Mouse (Mus musculus): Measurements from ENCODE around the gene Cyp3a13. TPM values are rescaled to one million over a fixed set of nuclear protein-coding genes. Genes with fewer than 3 reads are reported as not detected.
"Not testable (repeated sequence)": the region's sequence is repeated elsewhere in the genome, so short reads cannot be mapped to it uniquely, and the experiment has no call there.

The Cyp3a13 gene
- polyA plus RNA-seq, 1 experiment from 2014 or later = not detected

GRCm38 (mm10) chr5:137887666-137888065 lies 33.8 kb downstream of the Cyp3a13 start:
- ATAC-seq (replicated peaks; ENCODE audit: low FRiP score) (no peak), DNase-seq (ENCODE audit: low spot score) (no peak)
- Histone ChIP-seq H3K4me2 (ENCODE audit: low read depth, low read length, severe bottlenecking) (no peak overlapping the region), H3K4me1 (replicated peaks; ENCODE audit: control insufficient read depth, insufficient read depth, low read length) (no peaks in the 10 kb centered on the region), H3K9ac (ENCODE audit: low read length) (no peak overlapping the region), H3K4me3 (ENCODE audit: low read depth, low read length) (no peak overlapping the region), H3K9me3 (ENCODE audit: control insufficient read depth, low read length) (no peaks in the 10 kb centered on the region), H3K36me3 (ENCODE audit: control insufficient read depth, insufficient read depth, low read length) (no peaks in the 10 kb centered on the region), H3K27me3 (ENCODE audit: control insufficient read depth, insufficient read depth, low read length) (no peaks in the 10 kb centered on the region), H3K27ac (ENCODE audit: low read depth, low read length) (no peak overlapping the region)
- 89% methylated on average over 1 of the region's 1 CpGs for WGBS

- WGBS = 18% methylated on average over 2 of the region's 2 CpGs
- H3K9me3 ChIP-seq (ENCODE audit: control insufficient read depth, low read length) = no peaks in the 10 kb centered on the region
- no peak overlapping the region for H3K4me2 ChIP-seq (ENCODE audit: low read depth, low read length, severe bottlenecking)
- no peak overlapping the region for H3K27ac ChIP-seq (ENCODE audit: low read depth, low read length)
- no peak overlapping the region for H3K4me3 ChIP-seq (ENCODE audit: low read depth, low read length)
- no peaks in the 10 kb centered on the region for H3K36me3 ChIP-seq (ENCODE audit: control insufficient read depth, insufficient read depth, low read length)
- DNase-seq (ENCODE audit: low spot score) (peak; percentile 52), ATAC-seq (replicated peaks; ENCODE audit: low FRiP score) (no peak)
- no peak overlapping the region for H3K9ac ChIP-seq (ENCODE audit: low read length)
- H3K27me3 ChIP-seq (ENCODE audit: control insufficient read depth, insufficient read depth, low read length) = no peaks in the 10 kb centered on the region
- no peaks in the 10 kb centered on the region for H3K4me1 ChIP-seq (replicated peaks; ENCODE audit: control insufficient read depth, insufficient read depth, low read length)
These were observed 35.5 kb downstream of the Cyp3a13 start for GRCm38 (mm10) chr5:137885894-137886293.

GRCm38 (mm10) chr5:137883345-137883744 lies 38.1 kb downstream of the Cyp3a13 start:
- H3K36me3 ChIP-seq (ENCODE audit: control insufficient read depth, insufficient read depth, low read length) = no peaks in the 10 kb centered on the region
- no peak overlapping the region for H3K4me2 ChIP-seq (ENCODE audit: low read depth, low read length, severe bottlenecking)
- ATAC-seq (replicated peaks; ENCODE audit: low FRiP score) = no peak
- no peak overlapping the region for H3K4me3 ChIP-seq (ENCODE audit: low read depth, low read length)
- no peaks in the 10 kb centered on the region for H3K27me3 ChIP-seq (ENCODE audit: control insufficient read depth, insufficient read depth, low read length)
- H3K9ac ChIP-seq (ENCODE audit: low read length) = no peak overlapping the region
- no peaks in the 10 kb centered on the region for H3K4me1 ChIP-seq (replicated peaks; ENCODE audit: control insufficient read depth, insufficient read depth, low read length)
- no peak for DNase-seq (ENCODE audit: low spot score)
- H3K27ac ChIP-seq (ENCODE audit: low read depth, low read length) = no peak overlapping the region
- WGBS = 88% methylated on average over 3 of the region's 3 CpGs
- H3K9me3 ChIP-seq (ENCODE audit: control insufficient read depth, low read length) = no peaks in the 10 kb centered on the region

- WGBS = 84% methylated on average over 4 of the region's 4 CpGs
- Histone ChIP-seq H3K27ac (ENCODE audit: low read depth, low read length) (no peak overlapping the region), H3K27me3 (ENCODE audit: control insufficient read depth, insufficient read depth, low read length) (no peaks in the 10 kb centered on the region), H3K36me3 (ENCODE audit: control insufficient read depth, insufficient read depth, low read length) (no peaks in the 10 kb centered on the region), H3K4me2 (ENCODE audit: low read depth, low read length, severe bottlenecking) (no peak overlapping the region), H3K9ac (ENCODE audit: low read length) (no peak overlapping the region), H3K9me3 (ENCODE audit: control insufficient read depth, low read length) (no peaks in the 10 kb centered on the region), H3K4me3 (ENCODE audit: low read depth, low read length) (no peak overlapping the region), H3K4me1 (replicated peaks; ENCODE audit: control insufficient read depth, insufficient read depth, low read length) (no peaks in the 10 kb centered on the region)
- DNase-seq (ENCODE audit: low spot score) (no peak), ATAC-seq (replicated peaks; ENCODE audit: low FRiP score) (no peak)
These were observed 38.5 kb downstream of the Cyp3a13 start for GRCm38 (mm10) chr5:137882922-137883321.

GRCm38 (mm10) chr5:137877860-137878259 lies 43.6 kb downstream of the Cyp3a13 start:
- Histone ChIP-seq H3K27me3 (ENCODE audit: control insufficient read depth, insufficient read depth, low read length) (no peaks in the 10 kb centered on the region), H3K4me3 (ENCODE audit: low read depth, low read length) (no peak overlapping the region), H3K4me2 (ENCODE audit: low read depth, low read length, severe bottlenecking) (no peak overlapping the region), H3K36me3 (ENCODE audit: control insufficient read depth, insufficient read depth, low read length) (no peaks in the 10 kb centered on the region), H3K4me1 (replicated peaks; ENCODE audit: control insufficient read depth, insufficient read depth, low read length) (no peaks in the 10 kb centered on the region), H3K27ac (ENCODE audit: low read depth, low read length) (no peak overlapping the region), H3K9me3 (ENCODE audit: control insufficient read depth, low read length) (no peaks in the 10 kb centered on the region), H3K9ac (ENCODE audit: low read length) (no peak overlapping the region)
- WGBS = 61% methylated on average over 2 of the region's 2 CpGs
- no peak for ATAC-seq (replicated peaks; ENCODE audit: low FRiP score)
- no peak for DNase-seq (ENCODE audit: low spot score)

- WGBS = 81% methylated on average over 2 of the region's 2 CpGs
- H3K4me2 ChIP-seq (ENCODE audit: low read depth, low read length, severe bottlenecking) = no peak overlapping the region
- no peak for ATAC-seq (replicated peaks; ENCODE audit: low FRiP score)
These were observed 46.4 kb downstream of the Cyp3a13 start for GRCm38 (mm10) chr5:137875054-137875453.

GRCm38 (mm10) chr5:137872381-137872702 lies 49.1 kb downstream of the Cyp3a13 start:
- not testable (repeated sequence) for H3K27ac ChIP-seq (ENCODE audit: low read depth, low read length); H3K27me3 ChIP-seq (ENCODE audit: control insufficient read depth, insufficient read depth, low read length); H3K4me1 ChIP-seq (replicated peaks; ENCODE audit: control insufficient read depth, insufficient read depth, low read length); H3K9me3 ChIP-seq (ENCODE audit: control insufficient read depth, low read length); DNase-seq (ENCODE audit: low spot score); H3K4me2 ChIP-seq (ENCODE audit: low read depth, low read length, severe bottlenecking); H3K36me3 ChIP-seq (ENCODE audit: control insufficient read depth, insufficient read depth, low read length); ATAC-seq (replicated peaks; ENCODE audit: low FRiP score); H3K9ac ChIP-seq (ENCODE audit: low read length); H3K4me3 ChIP-seq (ENCODE audit: low read depth, low read length)
- 41% methylated on average over 1 of the region's 1 CpGs for WGBS

More at GRCm38 (mm10) chr5:137875054-137875453, 46.4 kb downstream of the Cyp3a13 start:
- H3K9me3 ChIP-seq (ENCODE audit: control insufficient read depth, low read length) = no peaks in the 10 kb centered on the region
- H3K4me1 ChIP-seq (replicated peaks; ENCODE audit: control insufficient read depth, insufficient read depth, low read length) = no peaks in the 10 kb centered on the region
- no peaks in the 10 kb centered on the region for H3K27me3 ChIP-seq (ENCODE audit: control insufficient read depth, insufficient read depth, low read length)
- no peak overlapping the region for H3K4me3 ChIP-seq (ENCODE audit: low read depth, low read length)
- DNase-seq (ENCODE audit: low spot score) = no peak
- no peak overlapping the region for H3K27ac ChIP-seq (ENCODE audit: low read depth, low read length)
- no peak overlapping the region for H3K9ac ChIP-seq (ENCODE audit: low read length)
- no peaks in the 10 kb centered on the region for H3K36me3 ChIP-seq (ENCODE audit: control insufficient read depth, insufficient read depth, low read length)

GRCm38 (mm10) chr5:137871644-137872380 lies 49.6 kb downstream of the Cyp3a13 start, which contains the start of gene Pilrb2:
TSS of gene Pilrb2 (minus strand) at chr5:137871815.
- not testable (repeated sequence) for H3K27ac ChIP-seq (ENCODE audit: low read depth, low read length); H3K27me3 ChIP-seq (ENCODE audit: control insufficient read depth, insufficient read depth, low read length); H3K36me3 ChIP-seq (ENCODE audit: control insufficient read depth, insufficient read depth, low read length); H3K4me3 ChIP-seq (ENCODE audit: low read depth, low read length); DNase-seq (ENCODE audit: low spot score); H3K4me1 ChIP-seq (replicated peaks; ENCODE audit: control insufficient read depth, insufficient read depth, low read length); H3K9me3 ChIP-seq (ENCODE audit: control insufficient read depth, low read length); ATAC-seq (replicated peaks; ENCODE audit: low FRiP score); H3K9ac ChIP-seq (ENCODE audit: low read length); H3K4me2 ChIP-seq (ENCODE audit: low read depth, low read length, severe bottlenecking)
- WGBS = 81% methylated on average over 3 of the region's 3 CpGs

GRCm38 (mm10) chr5:137868600-137868999 lies 52.8 kb downstream of the Cyp3a13 start:
- not testable (repeated sequence) for H3K4me2 ChIP-seq (ENCODE audit: low read depth, low read length, severe bottlenecking); H3K36me3 ChIP-seq (ENCODE audit: control insufficient read depth, insufficient read depth, low read length); H3K4me1 ChIP-seq (replicated peaks; ENCODE audit: control insufficient read depth, insufficient read depth, low read length); H3K9me3 ChIP-seq (ENCODE audit: control insufficient read depth, low read length); H3K27ac ChIP-seq (ENCODE audit: low read depth, low read length); ATAC-seq (replicated peaks; ENCODE audit: low FRiP score); H3K27me3 ChIP-seq (ENCODE audit: control insufficient read depth, insufficient read depth, low read length); H3K4me3 ChIP-seq (ENCODE audit: low read depth, low read length); DNase-seq (ENCODE audit: low spot score); H3K9ac ChIP-seq (ENCODE audit: low read length)
- 69% methylated on average over 2 of the region's 2 CpGs for whole genome bisulfite sequencing
